ENCODE assay signal across 18 mouse cellular contexts in the genomic region with DNA sequence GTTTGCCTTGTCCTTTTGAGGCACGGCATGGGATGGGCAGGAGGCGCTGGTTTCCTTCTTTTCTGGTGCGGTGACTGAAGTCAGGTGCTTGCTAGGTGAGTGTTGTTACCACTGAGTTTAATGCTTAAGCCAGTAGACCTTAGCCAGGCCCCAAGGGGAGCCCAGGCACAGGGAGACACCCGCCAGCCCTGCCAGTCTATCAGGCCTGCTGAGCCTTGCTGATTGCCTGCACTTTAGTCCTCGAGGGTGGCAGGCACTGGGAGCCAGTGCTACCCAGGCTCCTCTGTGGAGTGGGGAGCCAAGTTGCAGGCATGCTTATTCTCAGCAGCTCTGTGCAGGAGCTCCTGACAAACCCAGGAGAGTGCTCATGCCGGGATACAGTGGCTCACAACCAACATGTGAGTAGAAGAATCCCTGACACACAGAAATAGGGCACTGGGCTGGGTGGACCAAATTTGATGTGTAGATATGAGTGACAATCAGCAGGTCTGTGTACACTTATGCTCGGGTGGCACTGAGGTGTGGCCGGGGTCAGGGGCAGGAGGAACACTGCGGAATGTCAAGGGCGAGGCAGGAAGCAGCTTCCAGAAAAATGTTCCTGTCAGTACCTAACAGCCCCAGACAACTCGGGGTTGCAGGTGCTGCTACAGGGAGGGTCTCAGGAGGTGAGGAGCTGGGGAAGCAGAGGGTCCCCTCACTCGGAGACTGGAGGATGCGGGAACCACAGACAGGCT.
DNase-seq lines count a peak whose midpoint lies in the region; ATAC-seq lines count a peak whose summit lies in the region.
"Had no signal": no experiment of that assay in that cellular context is flagged by ENCODE, and none has a peak within 500 bp of the region (broad histone marks: within the 10 kb centered on the region; RNA-seq: fewer than 3 reads in every experiment).

No protein-coding gene starts in this region.

- no peak overlapping the region for H3K4me2 ChIP-seq in hindbrain, embryonic 14.5 days (replicated peaks)
- no peak overlapping the region for H3K4me2 ChIP-seq in neural tube, embryonic 13.5 days
- H3K4me2 ChIP-seq: heart, embryonic 13.5 days; kidney, embryonic 15.5 days; liver, embryonic 13.5 days; lung, embryonic 15.5 days had no signal

- H3K9me3 ChIP-seq in hindbrain, embryonic 14.5 days (ENCODE audit: control insufficient read depth, low read length), result no peaks in the 10 kb centered on the region
- no peaks in the 10 kb centered on the region for H3K9me3 ChIP-seq in hindbrain, embryonic 10.5 days
- no peaks in the 10 kb centered on the region for H3K9me3 ChIP-seq in neural tube, embryonic 13.5 days
- no peaks in the 10 kb centered on the region for H3K9me3 ChIP-seq in limb, embryonic 10.5 days (replicated peaks)
- H3K9me3 ChIP-seq: heart, embryonic 13.5 days; kidney, embryonic 15.5 days; liver, embryonic 13.5 days; lung, embryonic 15.5 days had no signal

- H3K27ac ChIP-seq in hindbrain, embryonic 14.5 days, result peak overlapping the region; percentile 20; the same call in 1 of the 2 replicates
- no peak overlapping the region for H3K27ac ChIP-seq in hindbrain, embryonic 10.5 days
- H3K27ac ChIP-seq in neural tube, embryonic 13.5 days (replicated peaks), result peak overlapping the region; percentile 88
- peak overlapping the region; percentile 37 for H3K27ac ChIP-seq in limb, embryonic 10.5 days
- H3K27ac ChIP-seq: heart, embryonic 13.5 days; kidney, embryonic 15.5 days; liver, embryonic 13.5 days; lung, embryonic 15.5 days; macrophage had no signal

- H3K9ac ChIP-seq in hindbrain, embryonic 14.5 days, result no peak overlapping the region
- 0 out of 2 replicates have a peak overlapping the region, but pooled peaks have one; percentile 35 for H3K9ac ChIP-seq in neural tube, embryonic 13.5 days
- H3K9ac ChIP-seq: heart, embryonic 13.5 days; kidney, embryonic 15.5 days; liver, embryonic 13.5 days; lung, embryonic 15.5 days had no signal

- WGBS in hindbrain, embryonic 14.5 days, result 77% methylated on average over 13 of the region's 13 CpGs
- WGBS in hindbrain, embryonic 10.5 days, result 76% methylated on average over 13 of the region's 13 CpGs
- WGBS in neural tube, embryonic 13.5 days, result 76% methylated on average over 13 of the region's 13 CpGs
- 75% methylated on average over 13 of the region's 13 CpGs for WGBS in limb, embryonic 10.5 days

- no peak for DNase-seq in hindbrain, embryonic 14.5 days (ENCODE audit: low spot score)
- no peak for DNase-seq in hindbrain, embryonic 10.5 days (ENCODE audit: low spot score)
- no peak for DNase-seq in neural tube, embryonic 10.5 days (ENCODE audit: extremely low spot score, low spot score)
- DNase-seq in limb, embryonic 10.5 days (ENCODE audit: low spot score), result no peak
- DNase-seq in thymus, postnatal 14 days, result no peak
- no peak for DNase-seq in embryo, embryonic 10 days (ENCODE audit: low spot score)
- DNase-seq: adrenal gland, postnatal 36 days; cerebellum, adult 9-10 months; heart, postnatal 4 days; layer of hippocampus, postnatal 36 days; liver, embryonic 13.5 days; spleen, adult 18-20 months; thymus, adult 18-20 months had no signal

- no peak overlapping the region for H3K4me3 ChIP-seq in hindbrain, embryonic 14.5 days (replicated peaks; ENCODE audit: low read length)
- H3K4me3 ChIP-seq in hindbrain, embryonic 10.5 days, result no peak overlapping the region
- H3K4me3 ChIP-seq in neural tube, embryonic 13.5 days, result no peak overlapping the region
- no peak overlapping the region for H3K4me3 ChIP-seq in limb, embryonic 10.5 days
- H3K4me3 ChIP-seq: heart, embryonic 13.5 days; kidney, embryonic 15.5 days; liver, embryonic 13.5 days; lung, embryonic 15.5 days had no signal

- H3K27me3 ChIP-seq in hindbrain, embryonic 14.5 days (ENCODE audit: control insufficient read depth, insufficient read depth, low read length), result no peaks in the 10 kb centered on the region
- peaks cover 10% of the 10 kb centered on the region for H3K27me3 ChIP-seq in hindbrain, embryonic 10.5 days (ENCODE audit: insufficient read depth, poor library complexity, severe bottlenecking)
- 0 out of 2 replicates have a peak, but pooled peaks cover 7% of the 10 kb centered on the region for H3K27me3 ChIP-seq in neural tube, embryonic 13.5 days
- peaks cover 20% of the 10 kb centered on the region; the same call in 1 of the 2 replicates for H3K27me3 ChIP-seq in limb, embryonic 10.5 days (ENCODE audit: low read depth, poor library complexity, severe bottlenecking)
- H3K27me3 ChIP-seq: liver, embryonic 13.5 days; lung, embryonic 15.5 days had no signal

- peaks cover 25% of the 10 kb centered on the region for H3K4me1 ChIP-seq in hindbrain, embryonic 14.5 days (replicated peaks; ENCODE audit: control insufficient read depth, insufficient read depth, low read length)
- peaks cover 34% of the 10 kb centered on the region for H3K4me1 ChIP-seq in hindbrain, embryonic 10.5 days (replicated peaks)
- H3K4me1 ChIP-seq in neural tube, embryonic 13.5 days (replicated peaks), result peaks cover 59% of the 10 kb centered on the region
- H3K4me1 ChIP-seq in limb, embryonic 10.5 days, result peaks cover 55% of the 10 kb centered on the region

- no peaks in the 10 kb centered on the region for H3K36me3 ChIP-seq in hindbrain, embryonic 14.5 days (replicated peaks; ENCODE audit: control insufficient read depth, insufficient read depth)
- no peaks in the 10 kb centered on the region for H3K36me3 ChIP-seq in hindbrain, embryonic 10.5 days
- no peaks in the 10 kb centered on the region for H3K36me3 ChIP-seq in neural tube, embryonic 13.5 days
- no peaks in the 10 kb centered on the region for H3K36me3 ChIP-seq in limb, embryonic 10.5 days
- H3K36me3 ChIP-seq: heart, embryonic 13.5 days; kidney, embryonic 15.5 days; liver, embryonic 13.5 days; lung, embryonic 15.5 days had no signal

- no peak for ATAC-seq in hindbrain, embryonic 14.5 days (ENCODE audit: low FRiP score)
- ATAC-seq in neural tube, embryonic 13.5 days (ENCODE audit: low read depth), result no peak
